Mouse (Mus musculus): ENCODE data around the gene Sytl4.

Sytl4 gene

GRCm38 (mm10) chrX:133981231-133982002, at the start of gene Sytl4:
TSS of gene Sytl4 (minus strand) at chrX:133981812.
- DNase-seq (ENCODE audit: low spot score in 2 of 2) = peak in 1 of 2 experiments; percentile 18

- no peak for DNase-seq (ENCODE audit: low spot score in 2 of 2)
Observed at GRCm38 (mm10) chrX:134020664-134021063, 39.1 kb upstream of the Sytl4 start.

- peak; percentile 75 to 79 for DNase-seq (ENCODE audit: low spot score in 2 of 2)
Observed at GRCm38 (mm10) chrX:134019005-134019404, 37.4 kb upstream of the Sytl4 start.

GRCm38 (mm10) chrX:133995866-133996265, 14.3 kb upstream of the Sytl4 start:
- no peak for DNase-seq (ENCODE audit: low spot score in 2 of 2)

- no peak for DNase-seq (ENCODE audit: low spot score in 2 of 2)
Observed at GRCm38 (mm10) chrX:133964615-133965014, 17.0 kb downstream of the Sytl4 start.

- no peak for DNase-seq (ENCODE audit: low spot score in 2 of 2)
Observed at GRCm38 (mm10) chrX:133960617-133961016, 21.0 kb downstream of the Sytl4 start.

GRCm38 (mm10) chrX:133954661-133955060, 27.0 kb downstream of the Sytl4 start:
- no peak for DNase-seq (ENCODE audit: low spot score in 2 of 2)

GRCm38 (mm10) chrX:133947427-133947826, 34.2 kb downstream of the Sytl4 start:
- DNase-seq (ENCODE audit: low spot score in 2 of 2) = peak; percentile 44 to 60

- DNase-seq (ENCODE audit: low spot score in 2 of 2) = no peak
Observed at GRCm38 (mm10) chrX:133939561-133939960, 42.1 kb downstream of the Sytl4 start.

GRCm38 (mm10) chrX:133936605-133937225, 44.9 kb downstream of the Sytl4 start:
- no peak for DNase-seq (ENCODE audit: low spot score in 2 of 2)

GRCm38 (mm10) chrX:133931302-133932013, 50.2 kb downstream of the Sytl4 start:
- peak; percentile 28 to 36 for DNase-seq (ENCODE audit: low spot score in 2 of 2)

GRCm38 (mm10) chrX:133926760-133927159, 54.9 kb downstream of the Sytl4 start:
- DNase-seq (ENCODE audit: low spot score in 2 of 2) = no peak

- no peak for DNase-seq (ENCODE audit: low spot score in 2 of 2)
Observed at GRCm38 (mm10) chrX:133921187-133921586, 60.4 kb downstream of the Sytl4 start.

GRCm38 (mm10) chrX:133914219-133914618, 67.4 kb downstream of the Sytl4 start:
- DNase-seq (ENCODE audit: low spot score in 2 of 2) = no peak

- DNase-seq (ENCODE audit: low spot score in 2 of 2) = no peak
Observed at GRCm38 (mm10) chrX:133913006-133913405, 68.6 kb downstream of the Sytl4 start.

GRCm38 (mm10) chrX:133911397-133912103, 70.1 kb downstream of the Sytl4 start:
- no peak for DNase-seq (ENCODE audit: low spot score in 2 of 2)

GRCm38 (mm10) chrX:133908261-133908660, 73.4 kb downstream of the Sytl4 start, which contains the start of gene Srpx2:
TSS of gene Srpx2 (plus strand) at chrX:133908426.
- DNase-seq (ENCODE audit: low spot score in 2 of 2) = no peak

GRCm38 (mm10) chrX:133898014-133898542, 83.5 kb downstream of the Sytl4 start, which contains the start of gene Tspan6:
TSS of gene Tspan6 (minus strand) at chrX:133898429.
- DNase-seq (ENCODE audit: low spot score in 2 of 2) = peak; percentile 90 to 91

GRCm38 (mm10) chrX:133888111-133888510, 93.5 kb downstream of the Sytl4 start:
- DNase-seq (ENCODE audit: low spot score in 2 of 2) = peak; percentile 23 to 43

GRCm38 (mm10) chrX:133887308-133887707, 94.3 kb downstream of the Sytl4 start:
- no peak for DNase-seq (ENCODE audit: low spot score in 2 of 2)
